ENCODE assay signal across 14 mouse cellular contexts in the genomic region with DNA sequence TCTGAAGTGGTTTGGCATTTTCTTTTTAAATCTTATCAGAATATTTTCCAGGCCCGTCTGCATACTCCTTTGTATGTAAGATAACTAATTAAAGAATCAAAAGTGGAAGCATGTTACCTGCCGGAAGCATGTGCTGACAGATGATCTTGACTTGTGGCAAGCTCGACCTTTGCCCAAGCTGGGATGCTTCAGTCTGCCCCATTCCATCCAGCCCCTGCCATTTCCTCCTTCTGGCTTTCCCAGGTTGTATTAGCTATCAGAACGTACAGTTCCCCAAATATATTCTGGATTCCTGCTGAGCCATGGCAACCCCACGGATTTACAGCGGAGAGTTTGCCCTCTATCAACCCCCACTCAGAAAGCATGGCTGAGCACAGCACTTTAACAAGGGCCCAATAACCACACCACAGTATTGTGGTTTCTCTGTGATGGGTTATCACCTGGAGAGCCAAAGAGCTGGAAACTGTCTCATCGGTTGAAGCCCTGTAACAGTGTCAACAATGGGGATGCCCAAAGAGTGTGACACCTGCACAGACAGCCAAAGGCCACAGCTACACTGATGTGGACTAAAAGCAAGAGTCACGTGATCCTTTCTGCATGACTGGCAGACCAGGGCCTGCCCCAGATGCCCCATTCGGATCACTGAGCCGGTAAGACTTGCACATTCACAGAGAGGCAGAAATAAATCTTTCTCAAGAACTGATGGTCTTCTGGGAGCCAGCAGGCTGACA.
DNase-seq lines count a peak whose midpoint lies in the region; ATAC-seq and TF ChIP-seq lines count a peak whose summit lies in the region.
"Had no signal": no experiment of that assay in that cellular context is flagged by ENCODE, and none has a peak within 500 bp of the region (broad histone marks: within the 10 kb centered on the region; RNA-seq: fewer than 3 reads in every experiment).

No protein-coding gene starts in this region.

- peak; percentile 47; the same call in 1 of the 2 replicates for ATAC-seq in neutrophil, adult 5-6 weeks (ENCODE audit: extremely low read depth, insufficient number of reproducible peaks, low FRiP score, poor library complexity, severe bottlenecking)
- ATAC-seq in midbrain, postnatal 0 days (ENCODE audit: low FRiP score): no peak
- ATAC-seq: forebrain, embryonic 16.5 days; hindbrain, postnatal 0 days had no signal

- no peak overlapping the region for H3K9ac ChIP-seq in midbrain, postnatal 0 days (replicated peaks; ENCODE audit: low read length, poor library complexity, severe bottlenecking)

- H3K27me3 ChIP-seq in midbrain, postnatal 0 days (ENCODE audit: insufficient read depth, low read length): no peaks in the 10 kb centered on the region

- H3K9me3 ChIP-seq in midbrain, postnatal 0 days (ENCODE audit: low read length): no peaks in the 10 kb centered on the region

- WGBS in midbrain, postnatal 0 days: 68% methylated on average over 10 of the region's 10 CpGs

- peak; percentile 20 to 26 for DNase-seq in spleen, postnatal 36 days (ENCODE audit: low spot score in 2 of 2)
- DNase-seq in spleen, postnatal 14 days (ENCODE audit: low spot score in 2 of 2): no peak
- peak; percentile 92 for DNase-seq in kidney, adult 9 months
- DNase-seq in thymus, postnatal 4 days: peak; percentile 24
- DNase-seq in midbrain, postnatal 0 days (ENCODE audit: low spot score): no peak
- DNase-seq in urinary bladder, adult 18-20 months (ENCODE audit: low spot score in 2 of 2): no peak
- no peak for DNase-seq in spleen, adult 18-20 months
- DNase-seq: adrenal gland, postnatal 36 days; heart, postnatal 14 days; left cerebral cortex, postnatal 4 days; lung, adult 2 months had no signal

- no peaks in the 10 kb centered on the region for H3K36me3 ChIP-seq in midbrain, postnatal 0 days (ENCODE audit: insufficient read depth, low read length)

- TF ChIP-seq CTCF in midbrain, postnatal 0 days (IDR thresholded peaks at IDR 0.05): no peak

- H3K4me2 ChIP-seq in midbrain, postnatal 0 days (ENCODE audit: low read depth, low read length, poor library complexity, severe bottlenecking): no peak overlapping the region

- no peaks in the 10 kb centered on the region for H3K4me1 ChIP-seq in midbrain, postnatal 0 days (ENCODE audit: insufficient read depth, low read length)

- H3K4me3 ChIP-seq in midbrain, postnatal 0 days (ENCODE audit: low read depth, low read length): no peak overlapping the region

- H3K27ac ChIP-seq in midbrain, postnatal 0 days (ENCODE audit: low read depth, low read length): no peak overlapping the region
- H3K27ac ChIP-seq: hindbrain, postnatal 0 days had no signal

Comparison
In these comparisons a context has a peak if more than half of its experiments do, and no peak if none do; other contexts are left out.
1. DNase-seq: peak in spleen, postnatal 36 days (2 of 2), kidney, adult 9 months (single experiment) and thymus, postnatal 4 days (single experiment); none in spleen, postnatal 14 days (0 of 2), midbrain, postnatal 0 days (single experiment), urinary bladder, adult 18-20 months (0 of 2) and spleen, adult 18-20 months (0 of 2).